In genomic region chr2:93252356-93252755, GRCm38 (mm10) we compare ENCODE assay signal across 10 mouse cellular contexts.
DNase-seq lines count a peak whose midpoint lies in the region; ATAC-seq lines count a peak whose summit lies in the region.
"Had no signal": no experiment of that assay in that cellular context is flagged by ENCODE, and none has a peak within 500 bp of the region (broad histone marks: within the 10 kb centered on the region; RNA-seq: fewer than 3 reads in every experiment).

No protein-coding gene starts in this region.

- peak; percentile 52; the same call in 1 of the 2 replicates for ATAC-seq in forebrain, embryonic 11.5 days (replicated peaks; ENCODE audit: low FRiP score)

- intact Hi-C loops in heart, postnatal 25 days (cut with DNase I) = no loop called here

- no peak overlapping the region for H3K4me2 ChIP-seq in forebrain, embryonic 11.5 days (ENCODE audit: low read depth, low read length, severe bottlenecking)
- H3K4me2 ChIP-seq: heart, embryonic 13.5 days had no signal

- H3K4me3 ChIP-seq in forebrain, embryonic 11.5 days (ENCODE audit: low read depth, low read length) = no peak overlapping the region
- H3K4me3 ChIP-seq: heart, embryonic 13.5 days had no signal

- H3K9ac ChIP-seq in forebrain, embryonic 11.5 days (ENCODE audit: low read length) = no peak overlapping the region
- H3K9ac ChIP-seq: heart, embryonic 13.5 days had no signal

- no peaks in the 10 kb centered on the region for H3K36me3 ChIP-seq in forebrain, embryonic 11.5 days (ENCODE audit: control insufficient read depth, insufficient read depth, low read length)

- peaks cover 14% of the 10 kb centered on the region; the same call in 1 of the 2 replicates for H3K4me1 ChIP-seq in forebrain, embryonic 11.5 days (replicated peaks; ENCODE audit: control insufficient read depth, insufficient read depth, low read length)

- peak; percentile 20 for DNase-seq in right cerebral cortex, adult 18-20 months
- DNase-seq in right cerebral cortex, postnatal 14 days = no peak
- DNase-seq in forebrain, embryonic 11.5 days (ENCODE audit: low spot score) = no peak
- peak; percentile 50 to 66 for DNase-seq in layer of hippocampus, postnatal 14 days (ENCODE audit: low spot score in 2 of 2)
- no peak for DNase-seq in thymus, postnatal 10 days (ENCODE audit: low spot score in 2 of 2)
- DNase-seq in adipocyte (ENCODE audit: low spot score) = no peak
- DNase-seq in thymus, postnatal 36 days = no peak
- DNase-seq in heart, postnatal 25 days (ENCODE audit: low spot score) = no peak

- peak overlapping the region; percentile 37 for H3K27ac ChIP-seq in forebrain, embryonic 11.5 days (ENCODE audit: low read depth, low read length)
- H3K27ac ChIP-seq: heart, embryonic 13.5 days; macrophage had no signal

- H3K9me3 ChIP-seq in forebrain, embryonic 11.5 days (ENCODE audit: control insufficient read depth, low read length) = no peaks in the 10 kb centered on the region

- H3K27me3 ChIP-seq in forebrain, embryonic 11.5 days (ENCODE audit: control insufficient read depth, insufficient read depth, low read length) = no peaks in the 10 kb centered on the region
- H3K27me3 ChIP-seq: heart, embryonic 13.5 days had no signal

- WGBS in forebrain, embryonic 11.5 days = 34% methylated on average over 9 of the region's 9 CpGs

Comparison
In these comparisons a context has a peak if more than half of its experiments do, and no peak if none do; other contexts are left out.
1. DNase-seq: peak in right cerebral cortex, adult 18-20 months (single experiment) and layer of hippocampus, postnatal 14 days (2 of 2); none in right cerebral cortex, postnatal 14 days (single experiment), forebrain, embryonic 11.5 days (single experiment), thymus, postnatal 10 days (0 of 2), adipocyte (single experiment), thymus, postnatal 36 days (0 of 2) and heart, postnatal 25 days (single experiment).